In the genomic region with DNA sequence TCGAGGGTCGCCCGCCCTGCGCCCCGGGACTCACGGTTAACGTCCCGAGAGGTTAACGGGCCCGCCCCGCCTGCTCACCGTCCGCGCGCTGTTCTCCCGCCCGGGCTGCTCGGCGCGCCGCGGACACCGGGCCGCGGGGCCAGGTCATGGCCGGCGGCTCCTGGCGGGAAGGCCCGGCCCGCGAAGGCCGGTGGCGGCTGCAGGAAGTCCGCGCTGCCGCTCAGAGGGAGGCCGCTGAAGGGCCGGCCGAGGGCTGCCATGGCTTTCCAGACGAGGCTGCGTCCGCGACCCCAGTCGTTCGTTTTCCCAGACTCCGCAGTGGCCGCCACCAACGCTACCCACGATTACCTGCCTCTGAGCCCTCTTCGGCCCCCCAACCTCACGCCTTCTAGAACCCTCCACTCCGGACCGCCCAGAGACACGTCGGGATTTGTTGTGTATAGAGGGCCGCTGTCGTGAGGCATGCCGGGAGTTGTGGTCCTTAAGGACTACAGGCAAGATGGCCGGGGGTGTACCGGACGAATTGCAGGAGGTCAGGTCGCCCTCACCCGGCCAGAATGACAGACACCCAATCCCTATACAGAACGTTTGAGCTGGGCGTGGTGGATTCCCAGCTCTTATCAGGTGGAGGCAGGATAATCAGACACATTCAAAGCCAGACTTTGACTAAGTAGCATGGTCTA, we compare ENCODE assay signal across 8 mouse cellular contexts. TPM values are rescaled to one million over a fixed set of nuclear protein-coding genes. Genes with fewer than 3 reads are reported as not detected.
DNase-seq lines count a peak whose midpoint lies in the region; ATAC-seq and TF ChIP-seq lines count a peak whose summit lies in the region.

A gene (minus strand): TSS at position 389 of the 683 bp plus-strand sequence.

- H3ac ChIP-seq in C2C12 (ENCODE audit: control insufficient read depth, insufficient read length, low read depth), result peak within 1 kb of the TSS; percentile 91

- TF ChIP-seq CTCF in C2C12 (IDR thresholded peaks at IDR 0.05; ENCODE audit: control insufficient read depth, insufficient read depth, insufficient read length), result peak; percentile 9
- TF ChIP-seq CTCF in brain, embryonic 14.5 days (IDR thresholded peaks at IDR 0.05; ENCODE audit: borderline replicate concordance, extremely low read depth, insufficient read depth, insufficient read length), result no peak
- peak; percentile 44 for TF ChIP-seq CTCF in kidney, postnatal 0 days (IDR thresholded peaks at IDR 0.05; ENCODE audit: low read depth)

- under 1% methylated on average over 63 of the region's 65 CpGs for WGBS in heart, embryonic 11.5 days (ENCODE audit: insufficient replicate concordance)
- under 1% methylated on average over 64 of the region's 65 CpGs for WGBS in kidney, postnatal 0 days
- WGBS in liver, embryonic 11.5 days, result under 1% methylated on average over 63 of the region's 65 CpGs
- under 1% methylated on average over 65 of the region's 65 CpGs for WGBS in stomach, embryonic 14.5 days

- peaks cover 28% of the 10 kb centered on the region for H3K36me3 ChIP-seq in C2C12 (ENCODE audit: control insufficient read depth, insufficient read depth)
- peaks cover 26% of the 10 kb centered on the region for H3K36me3 ChIP-seq in erythroblast, embryonic 14.5 days (ENCODE audit: control insufficient read depth)
- H3K36me3 ChIP-seq in heart, embryonic 11.5 days (ENCODE audit: control insufficient read depth, insufficient read depth, low read length), result no peaks in the 10 kb centered on the region
- H3K36me3 ChIP-seq in kidney, postnatal 0 days (ENCODE audit: insufficient read depth, low read length), result no peaks in the 10 kb centered on the region
- H3K36me3 ChIP-seq in liver, embryonic 11.5 days (ENCODE audit: control insufficient read depth, insufficient read depth, low read length), result peaks cover 6% of the 10 kb centered on the region; the same call in 1 of the 2 replicates
- peaks cover 16% of the 10 kb centered on the region for H3K36me3 ChIP-seq in stomach, embryonic 14.5 days (ENCODE audit: control insufficient read depth, insufficient read depth, low read length)

- H3K27me3 ChIP-seq in C2C12 (ENCODE audit: control insufficient read depth, insufficient read depth, insufficient read length), result no peaks in the 10 kb centered on the region
- H3K27me3 ChIP-seq in erythroblast, embryonic 14.5 days (ENCODE audit: control insufficient read depth), result no peaks in the 10 kb centered on the region
- no peaks in the 10 kb centered on the region for H3K27me3 ChIP-seq in heart, embryonic 11.5 days (ENCODE audit: control insufficient read depth, insufficient read depth, low read length)
- no peaks in the 10 kb centered on the region for H3K27me3 ChIP-seq in kidney, postnatal 0 days (ENCODE audit: insufficient read depth, low read length)
- no peaks in the 10 kb centered on the region for H3K27me3 ChIP-seq in liver, embryonic 11.5 days (replicated peaks; ENCODE audit: control insufficient read depth, insufficient read depth, low read length)
- no peaks in the 10 kb centered on the region for H3K27me3 ChIP-seq in stomach, embryonic 14.5 days (ENCODE audit: control insufficient read depth, insufficient read depth, low read length)

- H3K79me2 ChIP-seq in C2C12 (ENCODE audit: control insufficient read depth, insufficient read depth), result peaks cover 49% of the 10 kb centered on the region

- peak; percentile 47; the same call in 1 of the 2 replicates for TF ChIP-seq POLR2A in brain, embryonic 14.5 days (IDR thresholded peaks at IDR 0.05; ENCODE audit: borderline replicate concordance, extremely low read depth, insufficient read depth, insufficient read length, poor library complexity, severe bottlenecking)

- peak; percentile 97 for DNase-seq in brain, embryonic 14.5 days (ENCODE audit: low read depth)
- DNase-seq in kidney, postnatal 0 days (ENCODE audit: low spot score), result peak; percentile 98
- peak; percentile 90 for DNase-seq in liver, embryonic 11.5 days (ENCODE audit: low spot score)
- DNase-seq in naive thymus-derived CD4-positive, alpha-beta T cell, adult 2 months (ENCODE audit: low read depth), result peak; percentile 85

- H3K4me2 ChIP-seq in heart, embryonic 11.5 days, result peak within 1 kb of the TSS; percentile 86
- H3K4me2 ChIP-seq in kidney, postnatal 0 days (ENCODE audit: low read length), result peak within 1 kb of the TSS; percentile 80
- H3K4me2 ChIP-seq in liver, embryonic 11.5 days, result peak within 1 kb of the TSS; percentile 91
- H3K4me2 ChIP-seq in stomach, embryonic 14.5 days (replicated peaks; ENCODE audit: low read depth, low read length), result peak within 1 kb of the TSS; percentile 73

- H3K79me3 ChIP-seq in C2C12 (ENCODE audit: low read depth), result peaks cover 23% of the 10 kb centered on the region

- peak within 1 kb of the TSS; percentile 59 for H3K4me3 ChIP-seq in C2C12 (ENCODE audit: insufficient read depth, poor library complexity, severe bottlenecking)
- H3K4me3 ChIP-seq in erythroblast, embryonic 14.5 days (replicated peaks), result peak within 1 kb of the TSS; percentile 77
- H3K4me3 ChIP-seq in heart, embryonic 11.5 days (ENCODE audit: low read depth, low read length), result peak within 1 kb of the TSS; percentile 75
- H3K4me3 ChIP-seq in kidney, postnatal 0 days (replicated peaks; ENCODE audit: low read depth, low read length), result peak within 1 kb of the TSS; percentile 80
- peak within 1 kb of the TSS; percentile 88 for H3K4me3 ChIP-seq in liver, embryonic 11.5 days (ENCODE audit: low read depth, low read length)
- peak within 1 kb of the TSS; percentile 93 for H3K4me3 ChIP-seq in stomach, embryonic 14.5 days (ENCODE audit: low read depth, low read length)

- ATAC-seq in heart, embryonic 11.5 days (replicated peaks; ENCODE audit: insufficient number of reproducible peaks, low FRiP score, low TSS enrichment), result peak; percentile 98
- peak; percentile 97 for ATAC-seq in kidney, postnatal 0 days (replicated peaks; ENCODE audit: low FRiP score, low read depth)
- ATAC-seq in liver, embryonic 11.5 days (replicated peaks; ENCODE audit: low FRiP score), result peak; percentile 100
- peak; percentile 99 for ATAC-seq in stomach, embryonic 14.5 days (ENCODE audit: insufficient number of reproducible peaks, insufficient read depth, low FRiP score, low read depth)

- peak within 1 kb of the TSS; percentile 92 for H3K9ac ChIP-seq in heart, embryonic 11.5 days (ENCODE audit: low read depth, low read length)
- H3K9ac ChIP-seq in kidney, postnatal 0 days (ENCODE audit: low read depth, low read length), result peak within 1 kb of the TSS; percentile 94
- H3K9ac ChIP-seq in liver, embryonic 11.5 days (ENCODE audit: low read depth, low read length), result peak within 1 kb of the TSS; percentile 87
- peak within 1 kb of the TSS; percentile 96 for H3K9ac ChIP-seq in stomach, embryonic 14.5 days (replicated peaks; ENCODE audit: low read depth, low read length)

- peak within 1 kb of the TSS; percentile 81 for H3K27ac ChIP-seq in heart, embryonic 11.5 days (ENCODE audit: low read depth, low read length)
- peak within 1 kb of the TSS; percentile 88 for H3K27ac ChIP-seq in kidney, postnatal 0 days
- peak within 1 kb of the TSS; percentile 78 for H3K27ac ChIP-seq in liver, embryonic 11.5 days (ENCODE audit: low read depth, low read length)
- peak within 1 kb of the TSS; percentile 76; the same call in 1 of the 2 replicates for H3K27ac ChIP-seq in stomach, embryonic 14.5 days (ENCODE audit: low read length)

- no peaks in the 10 kb centered on the region for H3K9me3 ChIP-seq in erythroblast, embryonic 14.5 days (ENCODE audit: control insufficient read depth, low read length)
- H3K9me3 ChIP-seq in heart, embryonic 11.5 days (replicated peaks; ENCODE audit: control insufficient read depth, low read length), result no peaks in the 10 kb centered on the region
- H3K9me3 ChIP-seq in kidney, postnatal 0 days (replicated peaks; ENCODE audit: low read length), result no peaks in the 10 kb centered on the region
- no peaks in the 10 kb centered on the region for H3K9me3 ChIP-seq in liver, embryonic 11.5 days (ENCODE audit: control insufficient read depth, low read length)
- H3K9me3 ChIP-seq in stomach, embryonic 14.5 days (ENCODE audit: control insufficient read depth, low read depth, low read length), result no peaks in the 10 kb centered on the region

- peaks cover 41% of the 10 kb centered on the region for H3K4me1 ChIP-seq in erythroblast, embryonic 14.5 days (ENCODE audit: control insufficient read depth)
- H3K4me1 ChIP-seq in heart, embryonic 11.5 days (ENCODE audit: control insufficient read depth, insufficient read depth, low read length), result peaks cover 4% of the 10 kb centered on the region; the same call in 1 of the 2 replicates
- H3K4me1 ChIP-seq in kidney, postnatal 0 days (replicated peaks; ENCODE audit: insufficient read depth, low read length), result peaks cover 10% of the 10 kb centered on the region; the same call in 1 of the 2 replicates
- peaks cover 21% of the 10 kb centered on the region for H3K4me1 ChIP-seq in liver, embryonic 11.5 days (replicated peaks; ENCODE audit: control insufficient read depth, insufficient read depth, low read length)
- peaks cover 15% of the 10 kb centered on the region for H3K4me1 ChIP-seq in stomach, embryonic 14.5 days (ENCODE audit: control insufficient read depth, insufficient read depth, low read length)

TF ChIP-seq in C2C12, 6 proteins besides CTCF, POLR2A, EP300 and RAD21:
- TF ChIP-seq CEBPB (IDR thresholded peaks at IDR 0.05; ENCODE audit: low read depth), result no peak
- peak; percentile 72 for TF ChIP-seq MAX (IDR thresholded peaks at IDR 0.05)
TF ChIP-seq in C2C12: peak in this region for 1.

RNA-seq across cellular contexts. Expression of the gene that starts here (rescaled TPM):
- polyA plus RNA-seq in C2C12 (2012; fragmentation: generic; extraction: Trizol), result 7.7 TPM
- polyA plus RNA-seq in brain, embryonic 14.5 days (2012; rRNA removed), result 13.9 and 14.6 TPM in 2 replicates
- 0.18 and 0.27 TPM in 2 replicates for polyA plus RNA-seq in erythroblast, embryonic 14.5 days (2012)
- 14.4 and 17.8 TPM in 2 replicates for polyA plus RNA-seq in heart, embryonic 11.5 days (2014; fragmentation: Nextera tagmentation; extraction: Ambion mirVana)
- polyA plus RNA-seq in kidney, postnatal 0 days (2015; fragmentation: Nextera tagmentation; extraction: Ambion mirVana), result 14.7 and 15.5 TPM in 2 replicates
- 22.3 and 24.6 TPM in 2 replicates for polyA plus RNA-seq in liver, embryonic 11.5 days (2014; fragmentation: Nextera tagmentation; extraction: Ambion mirVana)
- 17.7 and 19.4 TPM in 2 replicates for polyA plus RNA-seq in stomach, embryonic 14.5 days (2014; fragmentation: Nextera tagmentation; extraction: Ambion mirVana)

Comparison
In these comparisons a context has a peak if more than half of its experiments do, and no peak if none do; other contexts are left out.
1. Peak in every context shown above with its lines: DNase-seq, ATAC-seq, H3K4me3 ChIP-seq and H3K27ac ChIP-seq.